Mouse (Mus musculus) induced T-regulatory cell, adult 2 months (primary cell): ENCODE results near the gene Snx13.
A peak's percentile ranks its signal among the peaks of the same experiment; 100 is the strongest.

Experiments used
- DNase-seq: peaks from one replicate; pipeline ENCODE4 v3.0.0-alpha.2; 2012; ENCODE audit warnings: low read depth

Snx13 gene

DNA sequence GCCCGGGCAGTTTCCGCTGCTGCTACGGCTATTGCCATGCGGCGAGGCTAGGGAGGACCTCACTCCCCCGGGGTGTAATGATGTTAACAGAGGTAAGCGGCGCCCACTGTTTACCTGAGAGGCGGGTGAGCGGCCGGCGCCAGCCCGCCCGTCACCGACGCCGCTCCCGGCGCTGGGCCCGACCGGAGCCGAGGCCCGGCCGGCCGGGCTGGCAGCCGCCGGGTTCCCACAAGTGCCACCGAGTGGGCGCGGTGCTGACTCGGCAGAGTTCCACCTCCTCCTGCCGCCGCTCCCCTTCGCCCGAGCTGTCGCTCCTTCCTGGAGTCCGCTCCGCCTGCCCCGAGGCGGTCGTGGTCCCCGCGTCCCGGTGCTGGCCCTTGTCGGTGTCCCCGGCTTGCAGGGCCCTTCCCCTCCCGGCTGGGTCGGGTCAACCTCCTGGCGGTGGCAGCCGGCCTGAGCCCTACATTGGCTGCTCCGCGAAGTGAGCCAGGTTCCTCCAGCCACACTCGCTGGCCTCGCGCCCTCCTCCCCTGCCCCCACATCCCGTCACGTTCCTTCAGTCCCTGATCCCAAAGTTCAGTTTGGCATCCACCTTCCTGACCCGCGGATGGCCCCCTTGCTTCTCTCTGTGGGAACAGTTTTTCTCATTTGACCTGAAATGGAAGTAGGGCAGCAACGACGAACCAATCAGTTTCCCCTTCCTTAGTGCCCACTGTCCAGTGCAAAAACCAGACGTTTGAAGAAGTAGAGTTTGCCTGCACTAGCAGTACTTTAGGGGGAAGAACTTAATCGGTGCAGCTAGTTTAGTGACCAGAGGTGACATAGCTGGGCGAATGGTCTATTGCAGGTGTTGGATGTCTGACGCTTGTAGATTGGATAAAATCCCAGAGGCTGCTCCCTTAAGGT is 587 bp downstream of the Snx13 start:
- no peak for DNase-seq

DNA sequence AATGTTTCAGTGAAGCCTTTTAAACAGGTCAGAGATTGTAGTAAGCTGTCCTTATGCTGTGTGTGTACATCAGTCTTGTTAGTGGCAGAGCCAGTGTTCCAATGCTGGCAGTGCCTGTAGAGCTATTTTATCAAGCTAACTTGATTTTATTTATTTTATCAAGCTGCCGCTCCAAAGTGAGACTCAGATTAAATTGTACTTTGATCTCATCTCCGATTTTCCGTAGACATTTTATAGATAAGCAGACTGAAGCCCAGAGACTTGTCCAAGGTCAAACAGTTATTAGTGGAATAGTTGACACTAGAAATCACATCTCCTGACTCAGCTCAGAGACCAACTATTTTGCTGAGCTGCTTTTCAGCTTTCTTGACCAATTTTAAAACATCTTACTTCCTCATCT is 1.9 kb downstream of the Snx13 start:
- peak; percentile 15 for DNase-seq

- DNase-seq = no peak
These were observed 3.5 kb downstream of the Snx13 start for GRCm38 (mm10) chr12:35050501-35050900.

DNA sequence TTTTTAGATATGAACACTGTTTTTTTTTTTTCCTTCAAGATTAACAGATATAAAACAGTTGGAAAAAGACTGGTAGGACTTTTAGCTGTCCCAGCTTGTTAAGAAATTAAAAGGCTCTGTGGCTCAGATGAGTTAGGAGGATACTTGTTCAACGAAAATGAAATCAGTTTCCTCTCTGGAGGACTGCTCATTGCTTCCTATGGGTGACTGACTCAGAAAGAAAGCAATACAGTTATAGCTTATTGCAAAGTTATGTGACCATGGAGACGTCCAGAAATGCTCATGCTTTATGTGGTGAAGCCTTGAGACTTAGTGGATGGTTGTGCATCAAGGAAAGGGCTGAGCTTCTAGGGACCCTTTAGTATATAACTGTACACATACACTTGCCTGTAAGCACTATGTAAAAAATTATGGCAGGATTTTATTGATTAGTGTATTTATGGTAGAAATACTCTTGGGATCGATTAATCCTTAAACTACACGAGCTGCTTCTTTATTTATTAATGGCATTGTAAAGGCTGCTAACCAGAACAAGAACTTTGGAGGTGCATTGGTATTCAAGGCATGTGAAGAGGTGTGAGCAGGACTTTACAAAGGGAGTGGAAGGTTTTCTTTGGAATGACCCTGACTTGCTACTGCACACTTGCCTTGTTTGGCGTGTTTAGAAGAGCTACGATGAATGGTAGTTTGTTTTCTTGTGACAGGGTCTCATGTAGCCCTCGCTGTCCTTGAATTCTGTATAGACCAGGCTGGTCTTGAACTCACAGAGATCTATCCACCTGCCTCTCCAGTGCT is 4.2 kb downstream of the Snx13 start:
- peak; percentile 35 for DNase-seq

DNA sequence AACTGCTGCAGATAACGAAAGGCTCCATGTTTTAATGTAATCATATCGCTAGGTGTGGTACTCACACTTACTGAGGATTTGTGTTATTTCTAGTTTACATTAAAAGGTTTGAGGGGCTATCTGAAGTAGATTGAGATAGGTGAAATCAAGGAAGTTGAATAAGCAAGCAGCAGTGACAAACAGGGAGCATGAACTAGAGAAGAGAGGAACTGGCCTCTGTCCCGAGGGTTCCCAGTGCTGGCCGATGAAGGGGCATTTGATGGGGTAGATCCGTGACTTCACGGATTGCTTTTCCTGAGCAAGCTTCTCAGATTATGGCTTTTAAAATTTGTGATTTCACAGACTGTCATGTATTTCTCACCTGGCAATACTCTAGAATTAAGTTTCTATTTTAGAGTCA is 7.4 kb downstream of the Snx13 start:
- no peak for DNase-seq

DNA sequence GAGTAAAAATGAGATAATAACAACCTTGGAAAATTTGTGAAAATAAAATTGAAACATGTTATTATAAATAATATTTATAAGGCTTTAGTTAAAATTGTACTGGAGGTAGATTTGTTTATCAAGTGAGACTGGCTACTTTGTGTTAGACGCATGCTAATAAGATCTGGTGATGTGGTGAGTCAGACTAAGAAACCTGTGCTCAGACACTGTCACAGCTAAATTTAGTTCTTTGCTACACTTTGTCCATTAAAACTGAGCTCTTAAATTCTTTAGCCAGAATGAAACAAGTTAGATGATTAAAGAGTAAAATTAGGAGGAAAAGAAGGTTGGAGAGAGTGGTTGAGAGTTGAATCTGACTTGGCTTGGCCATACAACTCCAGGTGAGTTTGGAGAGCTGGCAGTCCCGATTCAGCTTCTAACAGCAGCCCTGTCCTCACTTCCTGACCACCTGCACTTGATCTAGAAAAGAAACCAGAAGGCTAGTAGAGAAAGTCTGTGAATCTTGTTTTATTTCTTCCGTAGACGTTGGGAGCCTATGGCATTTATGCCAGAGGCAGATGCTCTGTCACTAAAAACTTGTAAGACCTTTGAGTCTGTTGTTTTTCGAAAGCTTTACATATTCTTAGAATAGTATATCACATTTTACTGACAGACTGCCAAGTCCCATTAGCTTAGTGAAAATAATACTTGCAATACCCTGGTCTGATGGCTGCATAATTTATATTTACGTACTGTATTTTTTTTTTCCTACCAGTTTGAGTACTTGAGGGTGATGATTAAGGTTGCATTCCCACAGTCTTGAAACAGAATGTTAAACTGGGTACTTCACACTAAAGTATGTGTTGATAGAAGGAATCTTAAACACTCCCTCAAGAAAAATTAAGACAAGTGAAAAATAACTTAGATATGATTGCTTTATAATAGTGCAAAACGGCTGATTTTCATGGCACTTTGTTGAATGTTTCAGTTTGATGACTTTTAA is 8.4 kb downstream of the Snx13 start:
- DNase-seq = peak; percentile 29

GRCm38 (mm10) chr12:35063697-35064468 is 16.9 kb downstream of the Snx13 start:
- no peak for DNase-seq

GRCm38 (mm10) chr12:35067621-35068020 is 20.6 kb downstream of the Snx13 start:
- no peak for DNase-seq

GRCm38 (mm10) chr12:35071336-35071735 is 24.4 kb downstream of the Snx13 start:
- DNase-seq = no peak

DNA sequence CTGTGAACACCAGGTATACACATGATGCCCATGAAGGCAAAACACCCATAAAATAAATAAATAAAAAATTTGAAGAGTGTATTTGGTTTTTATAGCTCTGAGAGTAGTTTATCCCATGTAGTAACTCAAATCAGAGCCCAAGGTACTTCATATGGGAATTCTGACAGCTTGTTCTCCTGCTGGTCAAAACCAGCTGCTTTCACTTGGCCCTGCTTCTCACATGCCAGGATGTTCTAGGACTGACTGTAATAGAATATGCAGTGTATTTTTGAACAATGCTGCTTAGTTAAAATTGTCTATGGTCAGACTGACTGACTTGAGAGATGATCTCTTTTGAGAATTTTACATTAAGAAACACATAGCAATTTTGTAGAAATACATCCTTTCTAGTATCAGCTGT is 25.2 kb downstream of the Snx13 start:
- DNase-seq = no peak

DNA sequence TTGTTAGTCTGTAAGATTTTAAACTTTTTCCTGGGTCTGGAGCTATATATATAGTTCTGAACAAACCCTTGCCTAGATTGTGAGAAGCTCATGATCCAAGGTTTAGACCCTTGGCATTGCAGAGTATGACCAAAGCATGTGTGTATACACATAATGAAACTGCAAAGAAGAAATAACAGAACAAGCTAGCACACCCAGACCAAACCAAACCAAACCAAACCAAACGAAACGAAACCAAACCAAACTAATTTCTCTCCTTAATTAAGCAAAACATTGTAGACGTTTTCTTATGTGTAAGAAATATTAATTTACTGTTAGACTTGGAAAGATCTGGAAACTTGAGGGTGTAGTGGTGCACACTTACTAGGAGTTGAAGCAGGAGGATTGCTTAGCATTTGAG is 29.0 kb downstream of the Snx13 start:
- DNase-seq = no peak

- peak; percentile 53 for DNase-seq
These were observed 76.6 kb downstream of the Snx13 start for GRCm38 (mm10) chr12:35123549-35123948.

DNA sequence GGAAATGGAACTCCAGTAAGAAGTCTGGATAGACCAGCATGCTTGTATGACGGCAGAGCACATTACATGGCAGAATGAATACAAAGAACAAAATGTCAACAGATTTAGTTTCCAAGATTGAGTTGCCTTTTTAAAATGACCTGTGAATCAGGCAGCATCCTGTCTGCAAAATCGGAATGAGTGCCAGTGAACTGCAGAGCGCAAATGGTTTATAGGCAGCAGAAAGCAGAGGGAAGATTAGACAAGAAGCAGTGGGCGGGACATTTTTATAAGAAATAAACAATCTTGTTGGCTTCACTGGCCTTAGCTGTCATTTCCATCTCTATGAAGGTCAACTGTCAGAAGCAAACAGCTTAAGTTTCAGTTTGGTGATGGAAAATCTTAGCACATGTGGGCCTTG is 106.2 kb downstream of the Snx13 start:
- no peak for DNase-seq

DNA sequence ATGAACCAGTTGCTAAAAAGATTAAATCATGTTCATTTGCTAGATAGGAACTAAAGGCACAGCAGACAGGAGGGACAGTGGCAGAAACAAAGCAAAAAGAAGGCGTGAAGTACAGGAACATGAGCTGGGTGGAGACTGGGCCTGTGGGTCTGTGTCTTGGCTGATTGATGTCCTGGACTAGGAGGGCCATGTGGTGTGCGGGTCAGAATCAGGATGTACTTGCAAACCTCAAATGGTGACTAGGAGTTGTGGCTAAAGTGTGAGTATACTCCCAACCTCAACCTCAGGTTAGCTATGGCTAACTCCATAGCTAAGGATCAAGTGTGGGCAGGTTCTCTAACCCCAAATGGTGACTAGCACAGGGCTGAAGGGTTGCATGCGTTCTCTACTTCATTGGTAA is 107.2 kb downstream of the Snx13 start:
- no peak for DNase-seq

DNA sequence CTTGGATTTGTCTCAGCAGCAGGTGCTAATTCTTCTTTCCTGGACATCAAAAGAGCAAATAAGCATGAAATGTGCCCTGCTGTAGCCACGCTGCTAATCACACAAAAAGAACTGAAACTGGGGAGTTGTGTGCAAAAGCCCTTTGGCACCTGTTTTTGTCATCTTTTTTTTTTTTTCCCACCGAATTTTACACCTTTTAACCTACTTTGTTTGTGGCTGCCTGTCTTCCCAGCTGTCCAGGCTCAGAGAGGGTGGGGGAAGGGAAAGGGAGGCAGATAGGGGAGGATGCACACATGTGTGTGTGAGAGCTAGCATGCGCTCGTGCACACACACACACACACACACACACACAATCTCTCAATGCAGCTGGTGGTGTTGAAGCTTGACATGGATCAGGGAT is 110.3 kb downstream of the Snx13 start:
- no peak for DNase-seq

DNA sequence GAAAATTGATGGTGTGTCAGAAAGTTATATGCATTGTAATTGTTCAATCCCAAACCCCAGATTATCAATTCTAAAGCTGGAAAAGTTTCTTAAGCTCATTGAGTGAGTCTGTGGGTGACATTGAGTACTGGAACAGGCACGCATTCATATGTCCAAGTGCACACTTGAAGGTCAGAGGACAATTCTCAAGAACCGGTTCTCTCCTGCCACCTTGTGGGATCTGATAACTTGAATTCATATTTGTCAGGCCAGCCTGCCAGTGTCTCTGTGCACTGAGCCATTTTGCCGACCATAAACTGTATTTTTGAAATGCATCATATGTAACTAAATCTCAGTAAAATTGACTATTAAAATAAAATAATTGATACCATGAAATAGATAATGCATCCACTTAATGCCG is 114.7 kb downstream of the Snx13 start:
- DNase-seq = peak; percentile 17

DNA sequence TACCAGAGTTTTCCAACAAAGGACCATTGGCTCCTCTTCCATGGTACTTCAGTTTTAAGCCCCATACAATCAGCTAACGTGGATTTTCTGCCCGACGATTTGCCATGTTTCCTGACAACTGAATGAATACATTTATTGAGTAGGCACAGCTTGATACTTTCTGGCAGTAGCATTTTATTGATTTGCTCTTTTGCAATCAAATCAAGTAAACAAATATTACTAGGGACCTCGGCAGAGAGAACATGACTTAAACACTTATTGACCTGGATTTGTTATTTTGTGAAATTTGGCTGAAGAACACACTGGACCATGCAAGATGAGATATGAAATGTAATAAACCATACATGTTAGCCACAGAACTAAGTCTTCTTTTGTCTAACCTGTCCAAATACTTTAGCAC is 123.3 kb downstream of the Snx13 start:
- DNase-seq = no peak

DNA sequence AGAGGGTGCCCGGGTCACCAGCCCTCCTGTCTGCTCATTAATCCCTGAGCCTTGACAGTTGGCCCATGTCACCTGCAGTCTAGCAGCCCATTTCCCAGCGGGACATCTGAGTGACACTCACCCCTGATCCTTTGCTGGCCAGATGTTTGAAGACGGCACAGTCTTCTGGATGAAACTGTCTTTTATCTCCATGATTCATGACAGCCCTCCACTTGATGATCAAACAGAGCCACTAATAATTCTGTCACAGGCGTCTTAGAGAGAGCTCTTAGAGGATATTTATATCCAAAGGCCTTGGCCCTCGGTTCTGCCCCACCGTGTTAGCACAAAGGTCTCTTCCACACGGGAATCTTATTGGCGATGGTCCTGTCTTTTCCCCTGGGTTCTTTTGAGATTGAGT is 129.0 kb downstream of the Snx13 start:
- DNase-seq = no peak

GRCm38 (mm10) chr12:35176628-35177027 is 129.6 kb downstream of the Snx13 start:
- DNase-seq = no peak

GRCm38 (mm10) chr12:35182675-35183074 is 135.7 kb downstream of the Snx13 start:
- peak; percentile 83 for DNase-seq

GRCm38 (mm10) chr12:35184261-35184660 is 137.3 kb downstream of the Snx13 start:
- no peak for DNase-seq
